Mouse (Mus musculus) ES-E14 (cell line): ENCODE results near the gene Dlx4.

Experiments used
- CHD2 ChIP-seq: IDR thresholded peaks from 2 replicates; pipeline ENCODE4 v1.6.1; 2014; ENCODE audit warnings: mild to moderate bottlenecking, low read depth, low read length, inconsistent platforms
- HCFC1 ChIP-seq: IDR thresholded peaks from 2 replicates; pipeline ENCODE4 v1.6.1; 2012; ENCODE audit warnings: low read length, inconsistent platforms, borderline replicate concordance; ENCODE audit not compliant: insufficient read depth
- MAFK ChIP-seq: IDR thresholded peaks from 2 replicates; pipeline ENCODE4 v1.6.1; 2014; ENCODE audit warnings: mild to moderate bottlenecking, low read depth, low read length, inconsistent platforms; ENCODE audit not compliant: insufficient read depth
- ZC3H11A ChIP-seq: IDR thresholded peaks from 2 replicates; pipeline ENCODE4 v1.6.1; 2012; ENCODE audit warnings: low read depth, mild to moderate bottlenecking, inconsistent platforms, low read length, borderline replicate concordance
- ZNF384 ChIP-seq: IDR thresholded peaks from 2 replicates; pipeline ENCODE4 v1.6.1; 2012; ENCODE audit warnings: low read depth, low read length, inconsistent platforms

DNA sequence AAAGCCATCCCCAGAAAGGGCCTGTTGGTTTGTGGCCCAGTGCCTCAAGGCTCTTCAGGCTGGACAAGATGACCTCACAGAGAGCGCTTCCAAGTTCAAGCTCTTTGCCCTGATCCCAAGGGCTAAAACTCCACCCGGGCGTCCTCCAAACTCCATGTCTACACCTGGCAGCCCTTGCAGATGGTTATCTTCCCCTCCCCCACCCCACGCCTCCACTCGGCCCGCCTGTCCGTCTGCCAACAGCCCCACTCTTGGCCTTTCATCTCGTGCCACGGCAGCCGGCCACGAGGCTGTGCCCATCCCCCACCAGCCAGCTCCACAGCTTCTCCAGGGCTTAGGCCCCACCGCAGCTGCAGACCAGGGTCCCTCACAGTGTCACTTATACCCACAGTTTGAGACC, 33.2 kb upstream of the Dlx4 start:
- TF ChIP-seq ZNF384 (no peak), MAFK (no peak), ZC3H11A (no peak), CHD2 (no peak), HCFC1 (no peak)
